In genomic region chr19:24408863-24409564, GRCm38 (mm10) we compare ENCODE assay signal across 28 mouse cellular contexts.
DNase-seq lines count a peak whose midpoint lies in the region; ATAC-seq and TF ChIP-seq lines count a peak whose summit lies in the region.
"Had no signal": no experiment of that assay in that cellular context is flagged by ENCODE, and none has a peak within 500 bp of the region (broad histone marks: within the 10 kb centered on the region; RNA-seq: fewer than 3 reads in every experiment).

No protein-coding gene starts in this region.

- no peak overlapping the region for H3K4me3 ChIP-seq in layer of hippocampus, adult 2 months
- no peak overlapping the region for H3K4me3 ChIP-seq in midbrain, embryonic 13.5 days (replicated peaks)
- no peak overlapping the region for H3K4me3 ChIP-seq in cerebellum, adult 2 months (replicated peaks; ENCODE audit: insufficient read depth, low read depth, low read length)
- H3K4me3 ChIP-seq: embryonic facial prominence, embryonic 10.5 days; embryonic facial prominence, embryonic 13.5 days; erythroblast, embryonic 14.5 days; forebrain, embryonic 12.5 days; forebrain, embryonic 15.5 days; heart, embryonic 13.5 days; hindbrain, embryonic 12.5 days; hindbrain, embryonic 15.5 days; intestine, embryonic 15.5 days had no signal

- no peak overlapping the region for H3K9ac ChIP-seq in midbrain, embryonic 13.5 days (replicated peaks)
- H3K9ac ChIP-seq: embryonic facial prominence, embryonic 13.5 days; forebrain, embryonic 12.5 days; forebrain, embryonic 15.5 days; heart, embryonic 13.5 days; hindbrain, embryonic 12.5 days; hindbrain, embryonic 15.5 days; intestine, embryonic 15.5 days had no signal

- H3K27ac ChIP-seq in layer of hippocampus, adult 2 months = peak overlapping the region; percentile 39; the same call in 1 of the 2 replicates
- no peak overlapping the region for H3K27ac ChIP-seq in midbrain, embryonic 13.5 days
- H3K27ac ChIP-seq in cerebellum, adult 2 months (ENCODE audit: insufficient read depth, low read length) = no peak overlapping the region
- H3K27ac ChIP-seq: embryonic facial prominence, embryonic 10.5 days; embryonic facial prominence, embryonic 13.5 days; forebrain, embryonic 12.5 days; forebrain, embryonic 15.5 days; heart, embryonic 13.5 days; hindbrain, embryonic 12.5 days; hindbrain, embryonic 15.5 days; intestine, embryonic 15.5 days had no signal

- WGBS in midbrain, embryonic 13.5 days = 85% methylated on average over 11 of the region's 11 CpGs
- WGBS in cerebellum, adult 2 months = 79% methylated on average over 11 of the region's 11 CpGs

- no peaks in the 10 kb centered on the region for H3K36me3 ChIP-seq in midbrain, embryonic 13.5 days
- H3K36me3 ChIP-seq: embryonic facial prominence, embryonic 10.5 days; embryonic facial prominence, embryonic 13.5 days; forebrain, embryonic 12.5 days; forebrain, embryonic 15.5 days; heart, embryonic 13.5 days; hindbrain, embryonic 12.5 days; hindbrain, embryonic 15.5 days; intestine, embryonic 15.5 days had no signal

- no peak for DNase-seq in layer of hippocampus, adult 2 months (ENCODE audit: low spot score in 2 of 2)
- no peak for DNase-seq in layer of hippocampus, adult 8-10 months (ENCODE audit: low spot score in 2 of 2)
- peak; percentile 33 for DNase-seq in R1 (ENCODE audit: low read depth, low spot score)
- no peak for DNase-seq in urinary bladder, adult 18-20 months (ENCODE audit: low spot score in 2 of 2)
- no peak for DNase-seq in cerebellum, adult 2 months
- DNase-seq: adrenal gland, postnatal 10 days; adrenal gland, postnatal 36 days; cerebellum, adult 11 months; cerebellum, adult 8-10 months; cerebellum, postnatal 10 days; cerebellum, postnatal 36 days; embryo, embryonic 11 days; gastrocnemius, postnatal 25 days; heart, postnatal 14 days; kidney, adult 2 months had no signal

- H3K4me1 ChIP-seq in midbrain, embryonic 13.5 days (replicated peaks) = no peaks in the 10 kb centered on the region
- peaks cover 5% of the 10 kb centered on the region; the same call in 1 of the 2 replicates for H3K4me1 ChIP-seq in cerebellum, adult 2 months (ENCODE audit: control insufficient read depth, insufficient read depth, low read length)
- H3K4me1 ChIP-seq: embryonic facial prominence, embryonic 10.5 days; embryonic facial prominence, embryonic 13.5 days; forebrain, embryonic 12.5 days; forebrain, embryonic 15.5 days; hindbrain, embryonic 12.5 days; hindbrain, embryonic 15.5 days; intestine, embryonic 15.5 days had no signal

- H3K27me3 ChIP-seq in midbrain, embryonic 13.5 days = no peaks in the 10 kb centered on the region
- no peaks in the 10 kb centered on the region; the same call in 1 of the 2 replicates for H3K27me3 ChIP-seq in cerebellum, adult 2 months (ENCODE audit: control insufficient read depth, insufficient read depth, low read length)
- H3K27me3 ChIP-seq: embryonic facial prominence, embryonic 13.5 days; forebrain, embryonic 12.5 days; forebrain, embryonic 15.5 days; heart, embryonic 13.5 days; hindbrain, embryonic 12.5 days; hindbrain, embryonic 15.5 days; intestine, embryonic 15.5 days had no signal

- no peaks in the 10 kb centered on the region for H3K9me3 ChIP-seq in midbrain, embryonic 13.5 days
- H3K9me3 ChIP-seq: embryonic facial prominence, embryonic 10.5 days; embryonic facial prominence, embryonic 13.5 days; forebrain, embryonic 12.5 days; forebrain, embryonic 15.5 days; G1E; heart, embryonic 13.5 days; hindbrain, embryonic 12.5 days; hindbrain, embryonic 15.5 days; intestine, embryonic 15.5 days had no signal

- TF ChIP-seq CTCF in layer of hippocampus, adult 2 months (conservative IDR thresholded peaks at IDR 0.05) = no peak
- TF ChIP-seq CTCF in cerebellum, adult 2 months (IDR thresholded peaks at IDR 0.05; ENCODE audit: borderline replicate concordance, insufficient read depth, low read depth, low read length) = no peak

- ATAC-seq in granulocyte monocyte progenitor cell, adult 5-6 weeks (replicated peaks; ENCODE audit: poor library complexity, severe bottlenecking) = peak; percentile 75
- no peak for ATAC-seq in midbrain, embryonic 13.5 days
- ATAC-seq: forebrain, embryonic 15.5 days; intestine, embryonic 15.5 days; Patski had no signal

- TF ChIP-seq POLR2A in cerebellum, adult 2 months (IDR thresholded peaks at IDR 0.05; ENCODE audit: borderline replicate concordance, insufficient read depth, low read length) = no peak

- H3K4me2 ChIP-seq in midbrain, embryonic 13.5 days (replicated peaks) = no peak overlapping the region
- H3K4me2 ChIP-seq: embryonic facial prominence, embryonic 13.5 days; forebrain, embryonic 12.5 days; forebrain, embryonic 15.5 days; heart, embryonic 13.5 days; hindbrain, embryonic 12.5 days; hindbrain, embryonic 15.5 days; intestine, embryonic 15.5 days had no signal
